Mouse (Mus musculus) liver, embryonic 14.5 days (tissue): ENCODE measurements at regions not wholly inside any gene's neighbourhood (a gene's known extent, or its start where the extent isn't known, plus 50 kb on each side); places are given as distances from the start of the nearest gene placed in this dataset.
A peak's percentile ranks its signal among the peaks of the same experiment; 100 is the strongest.

Experiments
- ATAC-seq: fragments of 200-750 bp; cut with Nextera tagmentation; 2 replicates; pipeline ENCODE4 v1.8.0; 2017; ENCODE audit warnings: moderate number of reproducible peaks, mild to moderate bottlenecking, moderate library complexity; ENCODE audit not compliant: insufficient read depth
- DNase-seq, 3 experiments: peaks; one replicate each; pipeline ENCODE4 v3.0.0-alpha.2; 2012 to 2013; ENCODE audit warnings: low read depth in 3 of 3, low spot score in 3 of 3
- H3K27ac ChIP-seq: fragments of 300-500 bp; sonication (generic); 2 replicates; pipeline ENCODE4 v1.5.1; 2014; ENCODE audit warnings: moderate library complexity, mild to moderate bottlenecking, control low read depth, inconsistent platforms
- H3K27me3 ChIP-seq: fragments of 300-500 bp; sonication (generic); 2 replicates; pipeline ENCODE4 v1.6.1; 2014; ENCODE audit warnings: mild to moderate bottlenecking, low read length, moderate library complexity; ENCODE audit not compliant: control insufficient read depth, insufficient read depth
- H3K36me3 ChIP-seq: fragments of 300-500 bp; sonication (generic); replicated peaks from 2 replicates; pipeline ENCODE4 v1.6.1; 2014; ENCODE audit warnings: low read depth; ENCODE audit not compliant: control insufficient read depth, insufficient read depth
- H3K4me1 ChIP-seq, 2 experiments: fragments of 200-500 bp in 1 of 2; fragments of 300-500 bp in 1 of 2; sonication (generic) in 1 of 2; replicated peaks; 2 replicates each; pipeline ENCODE4 v1.6.1; 2012 to 2014; ENCODE audit warnings: antibody characterized with exemption in 1 of 2, inconsistent platforms in 1 of 2, low read length in 1 of 2; ENCODE audit not compliant: control insufficient read depth in 2 of 2, insufficient read depth in 2 of 2
- H3K4me2 ChIP-seq: fragments of 300-500 bp; sonication (generic); 2 replicates; pipeline ENCODE4 v1.6.1; 2014; ENCODE audit warnings: low read depth, mild to moderate bottlenecking, control low read depth, moderate library complexity
- H3K4me3 ChIP-seq, 2 experiments: fragments of 200-500 bp in 1 of 2; fragments of 300-500 bp in 1 of 2; sonication (generic) in 1 of 2; 2 replicates each; pipeline ENCODE4 v1.5.1; 2012 to 2014; ENCODE audit warnings: low read depth in 2 of 2, low read length in 2 of 2, mild to moderate bottlenecking in 2 of 2, control low read depth in 1 of 2, inconsistent platforms in 1 of 2, moderate library complexity in 1 of 2; ENCODE audit not compliant: insufficient read depth in 1 of 2
- H3K9ac ChIP-seq: fragments of 300-500 bp; sonication (generic); replicated peaks from 2 replicates; pipeline ENCODE4 v1.6.1; 2014; ENCODE audit warnings: mild to moderate bottlenecking, control low read depth, moderate library complexity
- H3K9me3 ChIP-seq: fragments of 300-500 bp; sonication (generic); 2 replicates; pipeline ENCODE4 v1.6.1; 2016; ENCODE audit warnings: low read length, mixed read lengths; ENCODE audit not compliant: control insufficient read depth
- CTCF ChIP-seq: IDR thresholded peaks from 2 replicates; pipeline ENCODE4 v1.5.1; 2016; ENCODE audit warnings: antibody characterized with exemption, low read depth, control low read depth
- EP300 ChIP-seq: IDR thresholded peaks from 2 replicates; pipeline ENCODE4 v1.6.1; 2016; ENCODE audit warnings: antibody characterized with exemption, low read depth
- WGBS: fragments of 180-500 bp; shearing (Covaris S2); extraction: QIAGEN DNeasy Blood & Tissue Kit; methylation state at CpG from one replicate; pipeline ENCODE4 v1.1.7; 2014; ENCODE audit not compliant: insufficient replicate concordance; 5-methylcytosine and 5-hydroxymethylcytosine counted together

- H3K27ac ChIP-seq = no peak overlapping the region
Observed at GRCm38 (mm10) chr3:149876553-149876952, 886.2 kb upstream of the Adgrl2 start.

GRCm38 (mm10) chr3:149865945-149866344 is 875.6 kb upstream of the Adgrl2 start:
- H3K9me3 ChIP-seq = no peaks in the 10 kb centered on the region
- H3K27ac ChIP-seq = no peak overlapping the region
- WGBS = 75% methylated on average over 2 of the region's 2 CpGs
- DNase-seq = no peak
- TF ChIP-seq EP300 (no peak), CTCF (no peak)
- no peaks in the 10 kb centered on the region for H3K27me3 ChIP-seq
- no peak for ATAC-seq
- no peaks in the 10 kb centered on the region for H3K4me1 ChIP-seq
- no peaks in the 10 kb centered on the region for H3K36me3 ChIP-seq
- H3K4me3 ChIP-seq = no peak overlapping the region
- H3K4me2 ChIP-seq = no peak overlapping the region
- H3K9ac ChIP-seq = no peak overlapping the region

More at GRCm38 (mm10) chr3:149876553-149876952, 886.2 kb upstream of the Adgrl2 start:
- H3K4me1 ChIP-seq = no peaks in the 10 kb centered on the region
- H3K4me3 ChIP-seq = no peak overlapping the region
- no peaks in the 10 kb centered on the region for H3K9me3 ChIP-seq
- no peaks in the 10 kb centered on the region for H3K27me3 ChIP-seq
- H3K36me3 ChIP-seq = no peaks in the 10 kb centered on the region
- no peak overlapping the region for H3K4me2 ChIP-seq
- DNase-seq (no peak), ATAC-seq (no peak)
- WGBS = 75% methylated on average over 1 of the region's 1 CpGs
- TF ChIP-seq CTCF (no peak), EP300 (no peak)
- H3K9ac ChIP-seq = no peak overlapping the region

GRCm38 (mm10) chr3:149846941-149847539 is 856.7 kb upstream of the Adgrl2 start:
- H3K9me3 ChIP-seq = no peaks in the 10 kb centered on the region
- H3K4me2 ChIP-seq = no peak overlapping the region
- H3K27me3 ChIP-seq = no peaks in the 10 kb centered on the region
- H3K36me3 ChIP-seq = no peaks in the 10 kb centered on the region
- H3K4me3 ChIP-seq = no peak overlapping the region
- no peak for DNase-seq
- H3K9ac ChIP-seq = no peak overlapping the region
- H3K27ac ChIP-seq = no peak overlapping the region
- no peaks in the 10 kb centered on the region for H3K4me1 ChIP-seq
- ATAC-seq = no peak
- TF ChIP-seq EP300 (no peak), CTCF (no peak)
- 49% methylated on average over 7 of the region's 7 CpGs for WGBS

- Histone ChIP-seq H3K4me2 (no peak overlapping the region), H3K9ac (no peak overlapping the region), H3K4me1 (no peaks in the 10 kb centered on the region), H3K4me3 (no peak overlapping the region), H3K9me3 (no peaks in the 10 kb centered on the region), H3K27ac (no peak overlapping the region), H3K27me3 (no peaks in the 10 kb centered on the region), H3K36me3 (no peaks in the 10 kb centered on the region)
- TF ChIP-seq CTCF (no peak), EP300 (no peak)
- DNase-seq (no peak), ATAC-seq (no peak)
- 20% methylated on average over 3 of the region's 3 CpGs for WGBS
Observed at GRCm38 (mm10) chr3:149845826-149846486, 855.6 kb upstream of the Adgrl2 start.

- no peak for DNase-seq
- H3K36me3 ChIP-seq = no peaks in the 10 kb centered on the region
- no peak for ATAC-seq
- H3K4me2 ChIP-seq = peak overlapping the region; percentile 2
- 6% methylated on average over 18 of the region's 18 CpGs for WGBS
- H3K9me3 ChIP-seq = no peaks in the 10 kb centered on the region
- 0 out of 4 replicates have a peak overlapping the region, but pooled peaks of 1 of the 2 experiments have one; percentile 3 for H3K4me3 ChIP-seq
- no peaks in the 10 kb centered on the region for H3K27me3 ChIP-seq
- H3K9ac ChIP-seq = no peak overlapping the region
- no peak overlapping the region for H3K27ac ChIP-seq
- H3K4me1 ChIP-seq = no peaks in the 10 kb centered on the region
- TF ChIP-seq CTCF (no peak), EP300 (no peak)
Observed at GRCm38 (mm10) chr3:149845083-149845825, 854.9 kb upstream of the Adgrl2 start.
